Mouse (Mus musculus) cerebellum, adult (tissue): ENCODE results near the gene Runx1.

ENCODE experiments used
- ATAC-seq: cut with Nextera tagmentation; 2 replicates; pipeline ENCODE4 v1.9.2; 2017; ENCODE audit warnings: mild to moderate bottlenecking, moderate library complexity, mixed read lengths; ENCODE audit not compliant: insufficient number of reproducible peaks, low FRiP score, low TSS enrichment

Runx1 gene

GRCm38 (mm10) chr16:92675677-92676076 lies 150.3 kb downstream of the Runx1 start:
- no peak for ATAC-seq

GRCm38 (mm10) chr16:92674916-92675450 lies 151.0 kb downstream of the Runx1 start:
- no peak for ATAC-seq

GRCm38 (mm10) chr16:92674121-92674816 lies 151.7 kb downstream of the Runx1 start:
- ATAC-seq = no peak

- ATAC-seq = no peak
Observed at GRCm38 (mm10) chr16:92668807-92669206, 157.1 kb downstream of the Runx1 start.

- ATAC-seq = no peak
Observed at GRCm38 (mm10) chr16:92661757-92662156, 164.2 kb downstream of the Runx1 start.

GRCm38 (mm10) chr16:92656750-92657149 lies 169.2 kb downstream of the Runx1 start:
- no peak for ATAC-seq

- ATAC-seq = no peak
Observed at GRCm38 (mm10) chr16:92654294-92654950, 171.5 kb downstream of the Runx1 start.

- no peak for ATAC-seq
Observed at GRCm38 (mm10) chr16:92653816-92654215, 172.1 kb downstream of the Runx1 start.

- ATAC-seq = no peak
Observed at GRCm38 (mm10) chr16:92651256-92651655, 174.7 kb downstream of the Runx1 start.

GRCm38 (mm10) chr16:92646153-92646552 lies 179.8 kb downstream of the Runx1 start:
- no peak for ATAC-seq

- no peak for ATAC-seq
Observed at GRCm38 (mm10) chr16:92645423-92646115, 180.4 kb downstream of the Runx1 start.

- no peak for ATAC-seq
Observed at GRCm38 (mm10) chr16:92644718-92645422, 181.1 kb downstream of the Runx1 start.

- ATAC-seq = no peak
Observed at GRCm38 (mm10) chr16:92644315-92644714, 181.6 kb downstream of the Runx1 start.

- ATAC-seq = no peak
Observed at GRCm38 (mm10) chr16:92642283-92642682, 183.7 kb downstream of the Runx1 start.

- no peak for ATAC-seq
Observed at GRCm38 (mm10) chr16:92641053-92641452, 184.9 kb downstream of the Runx1 start.

- ATAC-seq = no peak
Observed at GRCm38 (mm10) chr16:92639093-92639492, 186.9 kb downstream of the Runx1 start.

GRCm38 (mm10) chr16:92637033-92637432 lies 188.9 kb downstream of the Runx1 start:
- no peak for ATAC-seq

- no peak for ATAC-seq
Observed at GRCm38 (mm10) chr16:92632115-92632763, 193.7 kb downstream of the Runx1 start.

- ATAC-seq = no peak
Observed at GRCm38 (mm10) chr16:92631637-92632036, 194.3 kb downstream of the Runx1 start.

GRCm38 (mm10) chr16:92630950-92631349 lies 195.0 kb downstream of the Runx1 start:
- no peak for ATAC-seq
